Mouse (Mus musculus) neutrophil, adult 65 days (primary cell): Measurements from ENCODE around the gene Hapln2. TPM values are rescaled to one million over a fixed set of nuclear protein-coding genes. Genes with fewer than 3 reads are reported as not detected.

Source experiments
- total RNA-seq: library from RNA; stranded (reverse); gene quantifications from 2 replicates; pipeline ENCODE4 v1.2.4, GENCODE M21; 2023

The Hapln2 gene
- not detected in 2 replicates for total RNA-seq

DNA sequence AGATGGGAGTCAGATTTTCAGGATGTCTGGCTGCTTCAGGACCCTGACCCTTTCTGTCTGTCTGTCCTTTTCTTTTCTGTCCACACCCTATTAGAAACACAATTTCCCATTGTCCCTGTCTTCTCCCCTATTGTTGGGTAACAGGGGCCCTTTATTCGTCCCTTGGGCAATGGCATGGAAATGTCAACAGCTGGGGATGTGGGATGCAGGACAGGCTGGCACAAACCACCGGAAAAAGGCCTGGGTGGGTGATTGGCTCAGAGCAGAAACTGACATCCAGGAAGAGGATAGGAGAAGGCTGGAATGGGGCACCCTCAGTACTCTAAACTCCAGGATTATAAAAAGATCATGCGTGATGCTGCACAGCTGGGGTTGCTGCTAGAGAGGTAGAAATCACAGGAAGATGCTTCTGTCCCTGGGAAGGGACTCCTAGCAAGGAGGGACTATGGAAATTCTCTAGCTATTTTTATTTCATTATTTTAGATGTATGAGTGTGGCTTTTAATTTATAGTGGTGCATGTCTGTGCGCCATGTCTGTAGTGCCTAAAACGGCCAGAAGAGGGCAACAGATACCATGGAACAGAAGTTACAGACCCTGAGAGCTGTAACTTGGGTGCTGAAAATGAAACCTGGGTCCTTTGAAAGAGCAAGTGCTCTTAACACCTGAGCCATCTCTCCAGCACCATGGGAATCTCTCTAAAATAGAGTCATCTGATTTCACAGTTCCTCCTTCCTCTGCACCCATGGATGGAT, at the start of gene Hapln2:
Hapln2 (minus strand) TSS at position 150 of the 753 bp plus-strand sequence.

DNA sequence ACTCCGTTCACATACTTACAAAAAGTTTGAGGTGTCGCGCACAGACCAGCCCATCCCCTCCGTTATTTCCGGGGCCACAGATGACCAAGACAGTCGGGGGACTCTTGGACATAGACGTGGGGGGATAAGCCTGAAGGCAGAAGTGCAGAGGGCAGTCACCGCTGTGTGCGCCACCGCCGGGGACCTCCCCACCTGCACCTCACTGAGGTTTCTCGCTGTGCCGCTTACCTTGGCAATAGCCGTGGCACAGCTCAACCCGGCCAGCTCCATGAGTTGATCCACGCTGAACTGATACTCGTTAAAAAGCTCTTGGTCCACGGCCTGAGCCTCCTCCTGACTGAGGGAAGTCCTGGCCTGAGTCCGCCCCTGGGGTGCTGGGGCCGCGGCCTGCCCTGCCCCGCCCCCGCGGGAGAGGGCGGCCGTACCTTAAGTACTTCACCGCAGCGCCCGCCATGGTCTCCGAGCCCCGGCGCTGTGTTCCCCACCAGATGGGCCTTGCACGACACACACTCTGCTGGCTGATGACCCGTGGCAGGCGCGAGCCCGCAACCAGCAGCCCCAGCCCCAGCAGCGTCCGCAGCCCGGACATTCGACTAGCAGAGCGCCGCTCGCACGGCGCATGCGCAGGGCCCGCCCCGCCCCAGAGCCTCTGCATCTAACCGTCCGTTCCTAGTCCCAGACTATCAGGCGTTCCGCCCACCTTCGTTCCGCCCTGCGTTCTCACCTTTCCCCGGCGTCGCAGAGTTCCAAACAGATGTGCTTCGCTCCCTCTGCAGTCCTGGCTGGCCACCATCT, 30.7 kb upstream of the Hapln2 start, which contains the start of gene Naxe:
Naxe (minus strand) TSS at position 594 of the 795 bp plus-strand sequence.

DNA sequence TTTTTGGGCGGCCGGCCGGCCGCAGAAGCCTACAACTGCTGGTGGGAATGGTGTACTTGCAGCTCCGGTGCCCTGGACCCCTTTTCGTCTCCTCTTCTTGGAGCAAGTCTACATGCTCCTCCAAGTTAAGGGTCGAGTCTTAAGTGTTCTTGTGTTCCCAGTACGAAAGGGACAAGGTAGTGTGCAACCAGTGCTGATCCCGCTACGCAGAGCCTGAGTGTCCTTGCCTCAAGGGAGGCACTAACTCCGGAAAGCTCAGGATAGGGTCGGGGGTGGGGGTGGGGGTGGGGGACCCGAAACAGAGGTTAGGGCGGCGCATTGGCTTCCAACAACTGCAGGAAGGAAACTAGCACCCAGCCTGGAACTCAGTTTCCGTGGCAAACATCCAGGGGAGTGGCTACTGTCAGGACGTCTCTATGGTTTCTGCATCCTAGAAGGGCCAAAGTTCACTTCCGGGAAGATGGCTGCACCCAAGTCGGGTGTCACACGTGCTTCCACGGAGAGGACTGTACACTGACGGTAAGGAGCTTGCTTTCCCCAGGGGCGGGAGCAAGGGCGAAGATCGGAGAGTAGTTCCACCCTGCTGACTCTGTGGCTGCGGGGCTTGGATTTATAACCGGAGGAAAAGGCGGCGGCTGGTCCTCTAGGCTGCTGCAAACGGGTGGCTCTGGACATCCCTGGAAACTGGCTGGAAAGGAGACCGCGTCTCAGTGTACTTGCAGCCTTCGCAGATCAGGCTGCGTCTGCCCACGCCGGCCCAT, 15.5 kb upstream of the Hapln2 start, which contains the start of gene Gpatch4:
Gpatch4 (plus strand) TSS at position 448 of the 761 bp plus-strand sequence.

DNA sequence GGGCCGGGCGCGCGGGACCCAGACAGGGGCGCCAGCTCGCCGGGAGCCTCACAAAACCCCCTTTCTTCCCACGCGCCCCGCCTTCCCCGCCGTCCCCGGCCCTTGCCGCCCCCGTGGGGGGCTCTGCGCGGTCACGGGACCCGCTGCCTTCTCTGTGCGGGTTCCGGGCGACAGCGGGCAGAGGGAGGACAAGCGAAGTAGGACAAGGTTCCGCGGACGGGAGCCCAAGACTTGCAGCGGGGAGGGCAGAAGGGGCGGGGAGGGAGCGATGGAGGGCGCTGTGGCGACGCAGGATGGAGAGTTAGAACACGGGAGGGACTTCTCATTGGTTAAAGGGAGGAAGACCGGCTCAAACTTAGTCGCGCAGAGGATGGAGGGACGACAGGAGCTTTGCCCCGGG, 27.2 kb downstream of the Hapln2 start, which contains the start of gene Bcan:
Bcan (minus strand) TSS at position 50 of the 400 bp plus-strand sequence.

Other genes starting within 250 kb of the Hapln2 start
- gene Ntrk1, start 232.4 kb downstream of the Hapln2 start, total RNA-seq = not detected in 2 replicates
- gene Insrr, start 230.6 kb downstream of the Hapln2 start, total RNA-seq = not detected in 2 replicates
- 0.34 and 1.5 TPM in 2 replicates for gene Pear1, start 203.3 kb downstream of the Hapln2 start, total RNA-seq
- gene Sh2d2a, start 180.8 kb downstream of the Hapln2 start, total RNA-seq = 0.88 and 1.2 TPM in 2 replicates
- gene Prcc, start 142.0 kb downstream of the Hapln2 start, total RNA-seq = 26.9 and 29.1 TPM in 2 replicates
- gene Hdgf, start 121.3 kb downstream of the Hapln2 start, total RNA-seq = 80.4 and 98.0 TPM in 2 replicates
- gene Mrpl24, start 108.1 kb downstream of the Hapln2 start, total RNA-seq = 62.4 and 72.9 TPM in 2 replicates
- 21.0 and 25.9 TPM in 2 replicates for gene Isg20l2, start 97.3 kb downstream of the Hapln2 start, total RNA-seq
- gene Rrnad1, start 96.9 kb downstream of the Hapln2 start, total RNA-seq = 10.7 and 10.8 TPM in 2 replicates
- 0.54 and 0.66 TPM in 2 replicates for gene Crabp2, start 78.9 kb downstream of the Hapln2 start, total RNA-seq
- gene Nes, start 56.5 kb downstream of the Hapln2 start, total RNA-seq = not detected in 2 replicates
- gene Bcan, start 27.4 kb downstream of the Hapln2 start, total RNA-seq = not detected in 2 replicates
- gene Gpatch4, start 15.5 kb upstream of the Hapln2 start, total RNA-seq = 2.7 and 3.8 TPM in 2 replicates
- gene Naxe, start 30.9 kb upstream of the Hapln2 start, total RNA-seq = 21.0 and 21.5 TPM in 2 replicates
- not detected in 2 replicates for gene Ttc24, start 50.7 kb upstream of the Hapln2 start, total RNA-seq
- 29.2 and 45.4 TPM in 2 replicates for gene Iqgap3, start 54.4 kb upstream of the Hapln2 start, total RNA-seq
- 110 and 174 TPM in 2 replicates for gene Mef2d, start 114.8 kb upstream of the Hapln2 start, total RNA-seq
- gene Rhbg, start 227.1 kb upstream of the Hapln2 start, total RNA-seq = not detected in 2 replicates